In the genomic region with DNA sequence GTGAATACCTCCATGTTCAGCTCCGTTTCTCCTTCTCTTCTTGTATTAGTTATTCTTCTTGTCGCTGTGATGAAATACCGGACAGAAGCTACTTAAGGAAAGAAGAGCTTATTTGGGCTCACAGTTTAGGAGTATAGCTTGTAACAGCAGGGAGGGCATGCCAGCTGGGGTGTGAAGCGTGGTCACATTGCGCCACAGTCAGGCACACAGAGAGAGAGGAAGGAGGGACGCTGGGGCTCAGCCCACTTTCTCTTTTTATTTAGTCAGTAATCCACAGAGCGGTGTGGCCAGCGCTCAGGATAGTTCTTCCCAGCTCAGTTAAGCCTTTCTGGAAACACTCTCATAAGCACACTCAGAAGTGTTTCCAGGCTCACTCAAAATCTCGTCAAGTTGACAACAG, we compare ENCODE assay signal across 14 mouse cellular contexts.
DNase-seq lines count a peak whose midpoint lies in the region; ATAC-seq lines count a peak whose summit lies in the region.
"Had no signal": no experiment of that assay in that cellular context is flagged by ENCODE, and none has a peak within 500 bp of the region (broad histone marks: within the 10 kb centered on the region; RNA-seq: fewer than 3 reads in every experiment).

No protein-coding gene starts in this region.

- ATAC-seq in liver, embryonic 11.5 days (replicated peaks; ENCODE audit: low FRiP score) = no peak
- ATAC-seq in forebrain, embryonic 16.5 days = no peak
- ATAC-seq: hindbrain, embryonic 16.5 days; Patski had no signal

- no peak overlapping the region for H3K4me2 ChIP-seq in liver, embryonic 11.5 days
- no peak overlapping the region for H3K4me2 ChIP-seq in forebrain, embryonic 16.5 days (ENCODE audit: low read length)

- no peak overlapping the region for H3K27ac ChIP-seq in liver, embryonic 11.5 days (ENCODE audit: low read depth, low read length)
- no peak overlapping the region for H3K27ac ChIP-seq in forebrain, embryonic 16.5 days (ENCODE audit: low read length)
- H3K27ac ChIP-seq: liver, embryonic 14.5 days had no signal

- no peaks in the 10 kb centered on the region for H3K4me1 ChIP-seq in liver, embryonic 11.5 days (replicated peaks; ENCODE audit: control insufficient read depth, insufficient read depth, low read length)
- peaks cover 4% of the 10 kb centered on the region; the same call in 1 of the 2 replicates for H3K4me1 ChIP-seq in forebrain, embryonic 16.5 days (replicated peaks; ENCODE audit: control insufficient read depth, insufficient read depth, low read length)

- no peak overlapping the region for H3K4me3 ChIP-seq in liver, embryonic 11.5 days (ENCODE audit: low read depth, low read length)
- H3K4me3 ChIP-seq in forebrain, embryonic 16.5 days (replicated peaks; ENCODE audit: low read length) = no peak overlapping the region
- H3K4me3 ChIP-seq: myocyte had no signal

- H3K36me3 ChIP-seq in liver, embryonic 11.5 days (ENCODE audit: control insufficient read depth, insufficient read depth, low read length) = no peaks in the 10 kb centered on the region
- H3K36me3 ChIP-seq in forebrain, embryonic 16.5 days (ENCODE audit: control insufficient read depth, insufficient read depth) = no peaks in the 10 kb centered on the region

- H3K9me3 ChIP-seq in liver, embryonic 11.5 days (ENCODE audit: control insufficient read depth, low read length) = no peaks in the 10 kb centered on the region
- no peaks in the 10 kb centered on the region for H3K9me3 ChIP-seq in forebrain, embryonic 16.5 days (ENCODE audit: control insufficient read depth, low read length)

- DNase-seq in heart, adult 11 months = peak; percentile 69
- no peak for DNase-seq in heart, adult 9 months (ENCODE audit: low spot score in 2 of 2)
- DNase-seq in 3T3-L1 (ENCODE audit: low read depth, low spot score) = peak; percentile 15
- peak; percentile 59 to 62 for DNase-seq in frontal cortex, postnatal 36 days (ENCODE audit: low spot score in 2 of 2)
- peak; percentile 64 for DNase-seq in right cerebral cortex, adult 18-20 months
- no peak for DNase-seq in liver, embryonic 11.5 days (ENCODE audit: low spot score)
- no peak for DNase-seq in adrenal gland, adult (ENCODE audit: inconsistent age in 2 of 2, low spot score in 1 of 2)
- DNase-seq: adrenal gland, postnatal 10 days; embryo, embryonic 11 days had no signal

- H3K27me3 ChIP-seq in liver, embryonic 11.5 days (replicated peaks; ENCODE audit: control insufficient read depth, insufficient read depth, low read length) = no peaks in the 10 kb centered on the region
- no peaks in the 10 kb centered on the region for H3K27me3 ChIP-seq in forebrain, embryonic 16.5 days (replicated peaks; ENCODE audit: control insufficient read depth, insufficient read depth, low read length)

- WGBS in liver, embryonic 11.5 days = 73% methylated on average over 9 of the region's 9 CpGs
- 70% methylated on average over 9 of the region's 9 CpGs for WGBS in forebrain, embryonic 16.5 days

- no peak overlapping the region for H3K9ac ChIP-seq in liver, embryonic 11.5 days (ENCODE audit: low read depth, low read length)
- no peak overlapping the region for H3K9ac ChIP-seq in forebrain, embryonic 16.5 days (replicated peaks; ENCODE audit: low read depth, low read length)
- H3K9ac ChIP-seq: liver, embryonic 14.5 days had no signal

Comparison
In these comparisons a context has a peak if more than half of its experiments do, and no peak if none do; other contexts are left out.
1. DNase-seq: peak in heart, adult 11 months (single experiment), 3T3-L1 (single experiment), frontal cortex, postnatal 36 days (2 of 2) and right cerebral cortex, adult 18-20 months (single experiment); none in heart, adult 9 months (0 of 2), liver, embryonic 11.5 days (single experiment) and adrenal gland, adult (0 of 2).